Comparison of ENCODE assay signal across 19 mouse cellular contexts in the genomic region with DNA sequence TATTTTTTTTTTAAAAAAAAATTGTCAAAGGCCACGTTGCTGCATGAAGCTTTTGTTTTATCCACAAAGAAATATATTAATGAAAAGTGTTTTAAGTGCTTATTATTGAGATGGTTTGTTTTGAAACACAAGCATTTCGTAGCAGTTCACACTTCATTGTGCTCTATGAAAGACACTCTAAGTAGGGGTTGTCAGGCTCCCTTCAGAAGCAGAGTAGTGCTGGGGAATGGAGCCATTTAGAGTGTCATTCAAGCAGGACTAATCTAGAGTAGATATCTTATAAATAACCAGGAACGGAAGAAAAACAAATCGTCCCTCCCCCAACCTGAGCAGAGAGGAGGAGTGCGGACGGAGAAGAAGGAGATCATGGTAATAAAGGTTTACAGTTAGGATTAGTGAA.
DNase-seq lines count a peak whose midpoint lies in the region; ATAC-seq and TF ChIP-seq lines count a peak whose summit lies in the region.
"Had no signal": no experiment of that assay in that cellular context is flagged by ENCODE, and none has a peak within 500 bp of the region (broad histone marks: within the 10 kb centered on the region; RNA-seq: fewer than 3 reads in every experiment).

No protein-coding gene starts in this region.

- no peak for DNase-seq in forebrain, embryonic 11.5 days (ENCODE audit: low spot score)
- no peak for DNase-seq in forebrain, embryonic 10.5 days (ENCODE audit: extremely low spot score, low spot score)
- no peak for DNase-seq in heart, adult 8-10 months (ENCODE audit: low spot score)
- DNase-seq in forebrain, postnatal 0 days: no peak
- DNase-seq: adrenal gland, postnatal 10 days; B cell, adult 2 months; cerebellum, adult 18-20 months; cerebellum, adult 9-11 months; cerebellum, postnatal 36 days; gastrocnemius, postnatal 14 days; kidney, adult 2 months had no signal

- 2% methylated on average over 6 of the region's 6 CpGs for WGBS in forebrain, embryonic 11.5 days
- 16% methylated on average over 6 of the region's 6 CpGs for WGBS in forebrain, embryonic 10.5 days
- WGBS in heart, embryonic 13.5 days: 36% methylated on average over 6 of the region's 6 CpGs
- 2% methylated on average over 6 of the region's 6 CpGs for WGBS in forebrain, embryonic 13.5 days
- 13% methylated on average over 6 of the region's 6 CpGs for WGBS in forebrain, postnatal 0 days

- peaks cover 9% of the 10 kb centered on the region; the same call in 1 of the 2 replicates for H3K4me1 ChIP-seq in forebrain, embryonic 11.5 days (replicated peaks; ENCODE audit: control insufficient read depth, insufficient read depth, low read length)
- peaks cover 23% of the 10 kb centered on the region for H3K4me1 ChIP-seq in forebrain, embryonic 10.5 days
- peaks cover 49% of the 10 kb centered on the region for H3K4me1 ChIP-seq in heart, embryonic 13.5 days
- peaks cover 28% of the 10 kb centered on the region for H3K4me1 ChIP-seq in forebrain, embryonic 13.5 days
- 0 out of 2 replicates have a peak, but pooled peaks cover 3% of the 10 kb centered on the region for H3K4me1 ChIP-seq in forebrain, postnatal 0 days (ENCODE audit: insufficient read depth)
- H3K4me1 ChIP-seq: hindbrain, embryonic 15.5 days had no signal

- TF ChIP-seq CTCF in forebrain, postnatal 0 days (IDR thresholded peaks at IDR 0.05; ENCODE audit: low read depth): no peak

- no peaks in the 10 kb centered on the region for H3K36me3 ChIP-seq in forebrain, embryonic 11.5 days (ENCODE audit: control insufficient read depth, insufficient read depth, low read length)
- H3K36me3 ChIP-seq in forebrain, embryonic 10.5 days (replicated peaks): no peaks in the 10 kb centered on the region
- H3K36me3 ChIP-seq in heart, embryonic 13.5 days: no peaks in the 10 kb centered on the region
- H3K36me3 ChIP-seq in forebrain, embryonic 13.5 days (ENCODE audit: poor library complexity, severe bottlenecking): no peaks in the 10 kb centered on the region
- H3K36me3 ChIP-seq in forebrain, postnatal 0 days (ENCODE audit: insufficient read depth): no peaks in the 10 kb centered on the region
- H3K36me3 ChIP-seq: embryonic facial prominence, embryonic 13.5 days; G1E; hindbrain, embryonic 15.5 days had no signal

- no peak overlapping the region for H3K27ac ChIP-seq in forebrain, embryonic 11.5 days (ENCODE audit: low read depth, low read length)
- H3K27ac ChIP-seq in forebrain, embryonic 10.5 days: no peak overlapping the region
- H3K27ac ChIP-seq in heart, embryonic 13.5 days (replicated peaks): peak overlapping the region; percentile 81; the same call in 1 of the 2 replicates
- no peak overlapping the region for H3K27ac ChIP-seq in forebrain, embryonic 13.5 days
- no peak overlapping the region for H3K27ac ChIP-seq in forebrain, postnatal 0 days (ENCODE audit: low read depth, low read length)
- H3K27ac ChIP-seq: embryonic facial prominence, embryonic 13.5 days; hindbrain, embryonic 15.5 days had no signal

- peak overlapping the region; percentile 24; the same call in 1 of the 2 replicates for H3K4me2 ChIP-seq in forebrain, embryonic 11.5 days (ENCODE audit: low read depth, low read length, severe bottlenecking)
- no peak overlapping the region for H3K4me2 ChIP-seq in heart, embryonic 13.5 days
- H3K4me2 ChIP-seq in forebrain, embryonic 13.5 days: no peak overlapping the region
- H3K4me2 ChIP-seq in forebrain, postnatal 0 days (ENCODE audit: low read depth): no peak overlapping the region
- H3K4me2 ChIP-seq: embryonic facial prominence, embryonic 13.5 days; hindbrain, embryonic 15.5 days had no signal

- peaks cover 13% of the 10 kb centered on the region for H3K27me3 ChIP-seq in forebrain, embryonic 11.5 days (ENCODE audit: control insufficient read depth, insufficient read depth, low read length)
- peaks cover 86% of the 10 kb centered on the region for H3K27me3 ChIP-seq in forebrain, embryonic 10.5 days (ENCODE audit: poor library complexity, severe bottlenecking)
- no peaks in the 10 kb centered on the region for H3K27me3 ChIP-seq in heart, embryonic 13.5 days (replicated peaks)
- H3K27me3 ChIP-seq in forebrain, embryonic 13.5 days: peaks cover 66% of the 10 kb centered on the region
- H3K27me3 ChIP-seq in forebrain, postnatal 0 days (ENCODE audit: insufficient read depth, low read length): peaks cover under 1% of the 10 kb centered on the region; the same call in 1 of the 2 replicates
- H3K27me3 ChIP-seq: embryonic facial prominence, embryonic 13.5 days; hindbrain, embryonic 15.5 days had no signal

- ATAC-seq in forebrain, embryonic 11.5 days (replicated peaks; ENCODE audit: low FRiP score): 0 out of 2 replicates have a peak, but pooled peaks have one; percentile 55
- no peak for ATAC-seq in heart, embryonic 13.5 days (ENCODE audit: extremely low read depth, insufficient number of reproducible peaks, low FRiP score, low TSS enrichment)
- ATAC-seq in forebrain, embryonic 13.5 days: peak; percentile 78
- peak; percentile 71; the same call in 1 of the 2 replicates for ATAC-seq in forebrain, postnatal 0 days
- no peak for ATAC-seq in cerebellum, adult (ENCODE audit: insufficient number of reproducible peaks, low FRiP score, low TSS enrichment)
- ATAC-seq: CD4-positive, CD25-positive, alpha-beta regulatory T cell, adult 4 months; intestine, embryonic 16.5 days had no signal

- H3K9me3 ChIP-seq in forebrain, embryonic 11.5 days (ENCODE audit: control insufficient read depth, low read length): no peaks in the 10 kb centered on the region
- no peaks in the 10 kb centered on the region for H3K9me3 ChIP-seq in forebrain, embryonic 10.5 days
- H3K9me3 ChIP-seq in heart, embryonic 13.5 days: no peaks in the 10 kb centered on the region
- H3K9me3 ChIP-seq in forebrain, embryonic 13.5 days (replicated peaks): no peaks in the 10 kb centered on the region
- H3K9me3 ChIP-seq in forebrain, postnatal 0 days (ENCODE audit: low read length): no peaks in the 10 kb centered on the region
- H3K9me3 ChIP-seq: embryonic facial prominence, embryonic 13.5 days; hindbrain, embryonic 15.5 days had no signal

- no peak overlapping the region for H3K9ac ChIP-seq in forebrain, embryonic 11.5 days (ENCODE audit: low read length)
- H3K9ac ChIP-seq in heart, embryonic 13.5 days: no peak overlapping the region
- H3K9ac ChIP-seq in forebrain, embryonic 13.5 days: no peak overlapping the region
- H3K9ac ChIP-seq in forebrain, postnatal 0 days: no peak overlapping the region
- H3K9ac ChIP-seq: embryonic facial prominence, embryonic 13.5 days; hindbrain, embryonic 15.5 days had no signal

- no peak overlapping the region for H3K4me3 ChIP-seq in forebrain, embryonic 11.5 days (ENCODE audit: low read depth, low read length)
- no peak overlapping the region for H3K4me3 ChIP-seq in forebrain, embryonic 10.5 days
- H3K4me3 ChIP-seq in heart, embryonic 13.5 days: no peak overlapping the region
- H3K4me3 ChIP-seq in forebrain, embryonic 13.5 days: no peak overlapping the region
- H3K4me3 ChIP-seq in forebrain, postnatal 0 days (ENCODE audit: low read depth, low read length): no peak overlapping the region
- H3K4me3 ChIP-seq: embryonic facial prominence, embryonic 13.5 days; hindbrain, embryonic 15.5 days had no signal

Comparison
In these comparisons a context has a peak if more than half of its experiments do, and no peak if none do; other contexts are left out.
1. ATAC-seq: peak in forebrain, embryonic 11.5 days (single experiment), forebrain, embryonic 13.5 days (single experiment) and forebrain, postnatal 0 days (single experiment); none in heart, embryonic 13.5 days (single experiment) and cerebellum, adult (single experiment).